Mouse (Mus musculus) kidney, adult 2 months (tissue): ENCODE results near the gene Pnpla1. TPM values are rescaled to one million over a fixed set of nuclear protein-coding genes. Genes with fewer than 3 reads are reported as not detected.

Experiments used
- DNase-seq: peaks from one replicate; pipeline ENCODE4 v3.0.0; 2021
- H3K27ac ChIP-seq: fragments of 200-500 bp; 2 replicates; pipeline ENCODE4 v1.5.1; 2012; ENCODE audit warnings: low read depth, low read length, control low read depth, inconsistent platforms; ENCODE audit not compliant: insufficient read depth
- H3K27me3 ChIP-seq: fragments of 200-500 bp; replicated peaks from 2 replicates; pipeline ENCODE4 v1.6.1; 2012; ENCODE audit warnings: mild to moderate bottlenecking, moderate library complexity, low read length, inconsistent platforms; ENCODE audit not compliant: control insufficient read depth, insufficient read depth
- H3K36me3 ChIP-seq: fragments of 200-500 bp; 2 replicates; pipeline ENCODE4 v1.6.1; 2012; ENCODE audit warnings: mild to moderate bottlenecking, moderate library complexity, low read length, inconsistent platforms; ENCODE audit not compliant: control insufficient read depth, insufficient read depth
- H3K4me1 ChIP-seq: fragments of 200-500 bp; 2 replicates; pipeline ENCODE4 v1.6.1; 2011; ENCODE audit warnings: low read length; ENCODE audit not compliant: control insufficient read depth, insufficient read depth
- H3K4me3 ChIP-seq: fragments of 200-500 bp; 2 replicates; pipeline ENCODE4 v1.5.1; 2011; ENCODE audit warnings: mild to moderate bottlenecking, low read depth, low read length, control low read depth; ENCODE audit not compliant: insufficient read depth
- CTCF ChIP-seq: fragments of 200-500 bp; conservative IDR thresholded peaks from 2 replicates; pipeline ENCODE4 v1.5.1; 2011; ENCODE audit warnings: low read depth, mild to moderate bottlenecking, control low read depth, low read length, moderate library complexity, mixed read lengths; ENCODE audit not compliant: insufficient read depth, insufficient read length
- POLR2A ChIP-seq: fragments of 200-500 bp; IDR thresholded peaks from one replicate; pipeline ENCODE4 v1.6.1; 2011; ENCODE audit warnings: low read depth, low read length, control low read depth
- WGBS: fragments of 180-500 bp; shearing (Covaris S2); methylation state at CpG from one replicate; pipeline ENCODE4 v1.1.7; 2018; 5-methylcytosine and 5-hydroxymethylcytosine counted together
- polyA plus RNA-seq: library from polyadenylated mRNA; depleted of rRNA; stranded (reverse); fragments of >200 nt; gene quantifications from 2 replicates; pipeline ENCODE4 v1.2.3, GENCODE M21; 2012

The Pnpla1 gene
- polyA plus RNA-seq, 1 experiment: not detected

GRCm38 (mm10) chr17:28921086-28921485, 62.9 kb downstream of the Pnpla1 start:
- Histone ChIP-seq H3K27me3 (no peaks in the 10 kb centered on the region), H3K27ac (no peak overlapping the region), H3K4me1 (no peaks in the 10 kb centered on the region), H3K4me3 (no peak overlapping the region), H3K36me3 (no peaks in the 10 kb centered on the region)
- TF ChIP-seq CTCF (no peak), POLR2A (no peak)
- WGBS: 84% methylated on average over 8 of the region's 8 CpGs
- DNase-seq: no peak

- Histone ChIP-seq H3K27ac (no peak overlapping the region), H3K27me3 (no peaks in the 10 kb centered on the region), H3K36me3 (no peaks in the 10 kb centered on the region), H3K4me1 (no peaks in the 10 kb centered on the region), H3K4me3 (no peak overlapping the region)
- WGBS: 64% methylated on average over 6 of the region's 6 CpGs
- DNase-seq: no peak
- TF ChIP-seq POLR2A: no peak
- TF ChIP-seq CTCF: no peak
Observed at GRCm38 (mm10) chr17:28922096-28922495, 63.9 kb downstream of the Pnpla1 start.

GRCm38 (mm10) chr17:28924957-28925595, 66.9 kb downstream of the Pnpla1 start:
- H3K4me1 ChIP-seq: 0 out of 2 replicates have a peak, but pooled peaks cover 1% of the 10 kb centered on the region
- no peak for DNase-seq
- no peak overlapping the region for H3K27ac ChIP-seq
- no peaks in the 10 kb centered on the region for H3K27me3 ChIP-seq
- H3K36me3 ChIP-seq: no peaks in the 10 kb centered on the region
- WGBS: 76% methylated on average over 8 of the region's 8 CpGs
- TF ChIP-seq POLR2A: no peak
- TF ChIP-seq CTCF: no peak
- no peak overlapping the region for H3K4me3 ChIP-seq

GRCm38 (mm10) chr17:28926380-28926779, 68.2 kb downstream of the Pnpla1 start:
- Histone ChIP-seq H3K27ac (no peak overlapping the region), H3K27me3 (no peaks in the 10 kb centered on the region), H3K4me1 (peaks cover 6% of the 10 kb centered on the region; the same call in 1 of the 2 replicates), H3K4me3 (no peak overlapping the region), H3K36me3 (no peaks in the 10 kb centered on the region)
- TF ChIP-seq POLR2A (no peak), CTCF (peak; percentile 85)
- 9% methylated on average over 13 of the region's 13 CpGs for whole genome bisulfite sequencing
- peak; percentile 84 for DNase-seq

GRCm38 (mm10) chr17:28926866-28927635, 68.8 kb downstream of the Pnpla1 start:
- peaks cover 6% of the 10 kb centered on the region; the same call in 1 of the 2 replicates for H3K4me1 ChIP-seq
- 46% methylated on average over 15 of the region's 15 CpGs for whole genome bisulfite sequencing

GRCm38 (mm10) chr17:28928004-28928403, 69.8 kb downstream of the Pnpla1 start:
- TF ChIP-seq POLR2A (no peak), CTCF (no peak)
- Histone ChIP-seq H3K27me3 (no peaks in the 10 kb centered on the region), H3K4me3 (no peak overlapping the region), H3K4me1 (peaks cover 6% of the 10 kb centered on the region; the same call in 1 of the 2 replicates), H3K27ac (no peak overlapping the region), H3K36me3 (no peaks in the 10 kb centered on the region)
- 52% methylated on average over 9 of the region's 9 CpGs for WGBS
- DNase-seq: peak; percentile 43

More at GRCm38 (mm10) chr17:28926866-28927635, 68.8 kb downstream of the Pnpla1 start:
- Histone ChIP-seq H3K27me3 (no peaks in the 10 kb centered on the region), H3K36me3 (no peaks in the 10 kb centered on the region), H3K27ac (no peak overlapping the region), H3K4me3 (no peak overlapping the region)
- DNase-seq: peak; percentile 66
- no peak for TF ChIP-seq POLR2A
- peak; percentile 83 for TF ChIP-seq CTCF

GRCm38 (mm10) chr17:28929369-28929768, 71.2 kb downstream of the Pnpla1 start:
- H3K27me3 ChIP-seq: no peaks in the 10 kb centered on the region
- DNase-seq: no peak
- peaks cover 6% of the 10 kb centered on the region; the same call in 1 of the 2 replicates for H3K4me1 ChIP-seq
- TF ChIP-seq POLR2A (no peak), CTCF (no peak)
- WGBS: 90% methylated on average over 4 of the region's 4 CpGs
- no peaks in the 10 kb centered on the region for H3K36me3 ChIP-seq
- no peak overlapping the region for H3K4me3 ChIP-seq
- H3K27ac ChIP-seq: no peak overlapping the region
